Mouse (Mus musculus): ENCODE data around the gene Fam198a.

- TF ChIP-seq GATA1 (IDR thresholded peaks at IDR 0.05; ENCODE audit: borderline replicate concordance, low read length) (no peak), FLI1 (IDR thresholded peaks at IDR 0.05; ENCODE audit: low read length) (no peak)
Measured at GRCm38 (mm10) chr9:122006175-122006574, 55.4 kb downstream of the Fam198a start.
